Mouse (Mus musculus): ENCODE measurements at regions not wholly inside any gene's neighbourhood (a gene's known extent, or its start where the extent isn't known, plus 50 kb on each side); places are given as distances from the start of the nearest gene placed in this dataset.

- no peak for TF ChIP-seq CTCF (IDR thresholded peaks at IDR 0.05)
- TF ChIP-seq EP300 (IDR thresholded peaks at IDR 0.05), result no peak
These were observed 204.2 kb upstream of the Rnaseh2b start for GRCm38 (mm10) chr14:62088174-62088573.
